Mouse (Mus musculus): ENCODE results near the gene Fam53b. TPM values are rescaled to one million over a fixed set of nuclear protein-coding genes. Genes with fewer than 3 reads are reported as not detected.
"Not testable (repeated sequence)": the region's sequence is repeated elsewhere in the genome, so short reads cannot be mapped to it uniquely, and the experiment has no call there.

The Fam53b gene
- total RNA-seq, 2 experiments from 2014 or later: 69.7 to 74.4 TPM

DNA sequence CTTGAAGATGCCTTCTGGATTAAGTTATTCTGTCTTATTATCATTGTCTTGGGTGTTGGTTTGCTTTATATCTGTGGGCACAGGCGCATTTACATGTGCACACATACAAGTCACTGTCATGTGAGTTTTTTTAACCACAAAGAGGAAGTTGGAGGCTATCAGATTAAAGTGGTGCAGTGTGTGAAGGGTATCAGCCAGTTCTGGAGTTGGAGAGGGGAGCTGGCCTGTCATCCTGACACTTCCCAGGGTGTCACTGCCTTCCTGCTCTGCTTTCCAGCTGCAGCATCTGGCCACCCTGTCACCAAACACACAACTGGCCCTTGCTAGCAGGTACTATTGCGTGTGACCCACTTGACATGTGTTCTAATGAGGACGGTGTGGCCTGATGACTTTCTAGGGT, 127.2 kb downstream of the Fam53b start:
- DNase-seq (ENCODE audit: low spot score in 2 of 2): no peak

DNA sequence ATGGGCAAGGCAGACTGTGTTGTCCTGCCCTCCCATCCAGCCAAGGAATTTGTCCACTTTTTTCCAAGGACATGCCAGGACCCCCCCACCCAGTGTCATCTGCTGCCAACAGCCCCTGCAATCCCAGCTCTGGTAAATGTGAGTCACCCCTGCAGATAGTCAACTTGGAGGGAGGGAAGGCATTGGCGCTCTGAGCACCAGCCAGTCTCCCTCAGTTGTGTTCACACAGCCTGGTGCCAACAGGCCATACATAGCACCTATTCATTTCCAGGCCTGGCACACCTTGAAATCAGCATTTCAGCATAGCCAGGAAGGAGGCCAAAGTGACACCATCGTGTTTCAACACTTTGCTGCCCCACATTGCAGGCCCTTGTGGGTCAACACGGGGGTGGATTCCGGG, 129.8 kb downstream of the Fam53b start:
- no peak for DNase-seq (ENCODE audit: low spot score in 2 of 2)

DNA sequence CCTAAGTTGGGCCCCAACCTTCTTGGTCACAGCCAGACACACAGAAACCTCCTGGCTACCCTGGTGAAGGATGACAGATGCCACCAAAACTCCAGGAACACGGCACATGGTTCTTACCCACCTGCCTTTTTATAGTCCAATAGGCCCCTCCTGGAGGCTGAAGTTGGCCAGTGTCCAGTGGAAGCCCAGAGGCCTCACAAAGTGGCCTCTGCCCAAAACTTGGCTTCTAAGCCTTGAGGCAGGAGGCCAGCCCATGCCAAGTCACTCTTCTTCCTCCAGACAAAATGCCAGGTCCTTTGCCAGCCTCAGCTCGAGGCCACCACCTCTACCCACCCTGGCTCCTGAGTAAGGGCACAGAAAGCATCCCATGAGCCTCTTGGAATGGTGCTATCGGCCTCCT, 130.8 kb downstream of the Fam53b start:
- DNase-seq (ENCODE audit: low spot score in 2 of 2): no peak

DNA sequence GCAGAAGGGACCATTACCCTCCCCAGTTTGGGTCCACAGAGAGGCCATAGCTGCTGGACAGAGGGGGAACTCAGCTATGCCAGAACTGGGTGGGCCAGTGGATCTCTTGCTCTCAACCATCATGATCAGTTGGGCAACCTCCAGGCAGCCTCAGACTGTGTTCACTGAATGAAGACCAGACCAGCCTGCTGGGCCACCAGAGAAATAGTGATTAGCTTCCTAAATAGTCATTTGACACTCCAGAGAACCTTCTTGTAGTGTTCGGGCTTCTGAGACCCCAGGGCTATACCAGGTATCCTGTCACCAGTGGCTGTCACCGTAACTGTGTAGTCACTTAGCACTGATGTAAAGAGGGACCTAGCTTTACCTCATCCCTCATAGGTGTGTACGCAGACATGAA, 131.3 kb downstream of the Fam53b start:
- no peak for DNase-seq (ENCODE audit: low spot score in 2 of 2)

DNA sequence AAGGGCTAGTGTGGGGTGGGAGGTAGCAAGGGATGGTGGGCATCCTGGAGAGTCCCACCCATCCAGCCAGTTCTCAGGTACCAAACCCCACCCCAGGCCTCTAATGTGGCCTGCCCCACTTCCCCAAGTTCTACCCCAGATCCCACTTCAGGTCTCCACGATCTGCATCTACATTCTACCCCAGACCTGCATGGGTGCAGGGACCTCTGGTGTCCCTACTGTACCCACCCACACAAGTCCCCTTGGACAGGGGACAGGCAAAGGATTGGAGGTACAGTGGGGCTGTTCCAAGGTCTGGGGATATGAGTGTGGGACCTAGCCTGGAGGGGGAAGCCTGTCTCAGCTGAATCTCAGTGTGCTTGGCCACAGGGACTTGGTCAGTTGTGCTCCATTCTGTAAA, 131.9 kb downstream of the Fam53b start:
- DNase-seq (ENCODE audit: low spot score in 2 of 2): no peak

DNA sequence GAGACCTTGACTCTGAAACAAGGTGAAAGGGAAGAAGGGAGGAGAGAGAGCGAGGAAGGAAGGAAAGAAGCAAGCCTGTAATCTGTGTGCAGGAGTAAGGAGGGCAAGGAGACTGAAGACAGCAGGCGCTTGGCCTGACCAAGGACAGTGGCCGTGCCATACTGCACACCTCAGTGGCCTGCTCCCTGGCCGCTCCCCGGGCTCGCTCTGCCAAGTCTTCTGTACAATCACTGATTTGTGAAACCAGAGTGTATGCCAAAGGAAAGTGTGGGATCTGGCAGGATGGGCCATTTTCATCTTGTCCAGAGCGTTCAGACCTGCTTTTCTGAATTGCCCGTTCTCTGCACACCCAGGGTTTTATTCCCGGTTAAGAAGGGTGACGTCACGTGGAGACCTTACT, 132.4 kb downstream of the Fam53b start:
- no peak for DNase-seq (ENCODE audit: low spot score in 2 of 2)

DNA sequence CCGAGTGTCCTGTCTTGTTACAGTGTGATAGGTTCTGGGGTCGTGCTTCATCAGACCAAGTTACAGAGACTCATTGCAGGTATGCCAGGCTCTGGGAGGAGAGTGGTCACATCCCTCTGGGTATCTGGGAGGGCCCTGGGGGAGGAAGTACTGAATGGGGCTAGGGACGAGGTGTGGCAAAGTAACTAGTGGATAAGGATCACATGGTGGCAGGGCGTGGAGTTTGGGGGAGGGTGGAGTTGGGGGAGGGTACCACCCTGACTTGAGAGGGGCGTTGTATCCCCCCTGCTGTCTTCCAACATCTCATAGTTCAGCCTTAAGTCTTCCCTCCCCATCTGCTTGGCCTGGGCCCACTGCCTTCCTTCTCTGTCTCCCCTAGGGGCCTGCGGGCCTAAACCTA, 134.1 kb downstream of the Fam53b start:
- no peak for DNase-seq (ENCODE audit: low spot score in 2 of 2)

DNA sequence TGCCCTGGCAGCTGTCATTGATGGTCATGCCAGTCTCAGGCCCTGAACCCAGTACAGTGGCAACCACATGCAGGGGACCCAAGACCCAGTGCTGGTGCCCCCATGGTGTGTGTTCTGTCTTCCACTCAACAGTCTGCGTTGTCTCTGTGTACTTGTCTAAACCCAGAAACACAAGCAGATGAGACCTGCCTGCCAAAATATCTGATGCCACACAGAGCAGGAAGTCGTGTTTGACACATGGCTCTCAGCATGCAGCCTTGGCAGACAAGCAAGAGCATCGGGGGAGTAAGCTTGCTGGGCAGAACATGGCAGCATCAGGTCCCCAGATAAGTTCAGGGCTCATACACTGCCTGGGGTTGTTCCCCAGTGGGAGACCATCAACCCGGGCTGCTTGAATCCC, 134.6 kb downstream of the Fam53b start:
- no peak for DNase-seq (ENCODE audit: low spot score in 2 of 2)

DNA sequence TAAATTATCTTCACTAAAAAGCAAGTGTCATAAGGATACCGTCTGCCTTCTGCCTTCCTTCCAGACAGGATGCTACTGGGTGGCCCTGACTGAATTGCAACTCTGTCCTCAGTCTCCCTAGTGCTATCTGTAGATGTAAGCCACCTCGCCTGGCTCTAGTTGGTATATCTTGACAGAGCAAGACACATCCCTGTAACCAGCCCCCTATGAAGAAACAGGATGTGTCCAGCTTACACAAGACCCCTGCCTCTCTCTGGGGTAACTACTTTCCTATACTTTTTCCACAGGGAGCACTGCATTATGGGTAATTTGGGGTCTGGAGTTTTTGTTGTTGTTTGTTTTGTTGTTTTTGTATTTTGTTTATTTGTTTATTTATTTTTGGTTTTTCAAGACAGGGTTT, 137.8 kb downstream of the Fam53b start:
- no peak for DNase-seq (ENCODE audit: low spot score in 2 of 2)

DNA sequence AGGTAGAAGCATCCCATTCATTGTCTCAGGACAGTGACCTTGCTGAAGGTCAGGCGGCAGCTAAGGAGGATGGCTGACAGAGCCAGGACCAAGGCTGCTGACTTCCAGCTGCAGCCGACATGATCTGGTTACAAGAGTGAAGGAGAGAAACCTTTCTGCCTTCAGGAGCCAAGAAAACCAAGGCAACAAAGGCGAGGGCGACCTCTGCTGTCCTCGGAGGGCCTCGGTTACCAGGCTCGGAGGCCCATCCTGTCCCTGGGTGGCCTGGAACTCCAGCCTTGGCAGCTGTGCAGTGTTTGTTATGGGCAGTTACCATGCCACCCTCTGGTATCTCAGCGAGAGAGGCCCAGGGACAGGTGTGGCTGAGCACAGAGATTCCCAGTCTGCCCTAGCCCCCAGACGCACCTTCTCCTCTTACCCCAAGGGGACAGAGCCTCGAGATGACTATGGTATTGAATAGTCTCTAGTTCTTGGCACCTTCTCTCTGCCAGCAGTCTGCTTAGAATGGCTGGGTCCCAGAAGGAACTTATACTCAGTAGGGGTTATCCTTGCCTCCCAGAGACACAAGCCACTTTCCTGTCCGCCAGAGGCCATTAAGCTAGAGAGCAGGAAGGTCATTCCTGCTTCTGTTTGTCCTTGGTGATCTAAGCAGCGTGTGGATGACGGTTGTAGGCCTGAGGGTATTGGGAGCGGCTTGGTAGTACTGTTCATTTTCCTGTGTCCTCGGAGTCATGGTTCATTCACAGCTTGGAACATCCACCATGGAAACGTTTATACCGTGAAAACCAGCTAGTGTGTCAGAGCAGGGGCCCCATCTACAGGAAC, 139.5 kb downstream of the Fam53b start:
- peak in 1 of 2 experiments; percentile 31 for DNase-seq (ENCODE audit: low spot score in 2 of 2)

DNA sequence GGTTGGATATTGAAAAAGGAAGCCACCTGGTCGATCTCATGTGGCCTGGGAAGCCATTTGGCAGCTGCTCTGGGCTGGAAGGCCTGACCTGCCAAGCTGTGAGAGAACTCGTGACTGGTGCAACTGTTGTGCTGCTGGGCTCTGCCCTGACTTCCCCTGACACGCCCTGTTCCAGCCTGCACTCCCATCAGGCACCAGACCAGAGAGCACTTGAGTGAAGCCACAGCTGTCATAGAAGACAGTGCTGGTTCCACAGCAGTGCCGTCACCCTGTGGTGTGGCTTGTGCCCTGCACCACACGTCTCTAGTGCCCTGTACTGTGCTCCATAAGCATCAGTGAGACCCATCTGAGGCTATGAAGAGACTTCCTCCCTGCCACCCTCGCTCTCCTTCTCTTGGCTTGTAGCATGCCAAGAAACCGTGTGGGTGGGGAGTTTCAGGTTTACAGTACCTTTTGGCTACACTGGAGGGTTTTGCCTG, 141.2 kb downstream of the Fam53b start:
- DNase-seq (ENCODE audit: low spot score in 2 of 2): no peak

DNA sequence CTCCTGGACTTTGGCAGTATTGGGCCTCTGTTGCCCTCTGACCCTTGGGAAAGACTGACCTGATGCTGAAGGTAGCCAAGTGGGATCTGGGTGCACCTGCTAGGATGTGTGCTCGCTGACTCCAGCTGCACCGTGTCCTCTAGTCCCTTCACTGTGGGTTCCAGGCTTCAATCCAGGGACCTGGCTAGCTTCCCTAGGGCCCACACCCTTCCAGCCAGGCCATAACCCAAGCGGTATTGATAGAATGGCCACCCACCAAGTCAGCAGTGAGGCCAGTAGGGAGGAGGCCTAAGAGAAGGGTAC, 142.9 kb downstream of the Fam53b start:
- DNase-seq (ENCODE audit: low spot score in 2 of 2): no peak

DNA sequence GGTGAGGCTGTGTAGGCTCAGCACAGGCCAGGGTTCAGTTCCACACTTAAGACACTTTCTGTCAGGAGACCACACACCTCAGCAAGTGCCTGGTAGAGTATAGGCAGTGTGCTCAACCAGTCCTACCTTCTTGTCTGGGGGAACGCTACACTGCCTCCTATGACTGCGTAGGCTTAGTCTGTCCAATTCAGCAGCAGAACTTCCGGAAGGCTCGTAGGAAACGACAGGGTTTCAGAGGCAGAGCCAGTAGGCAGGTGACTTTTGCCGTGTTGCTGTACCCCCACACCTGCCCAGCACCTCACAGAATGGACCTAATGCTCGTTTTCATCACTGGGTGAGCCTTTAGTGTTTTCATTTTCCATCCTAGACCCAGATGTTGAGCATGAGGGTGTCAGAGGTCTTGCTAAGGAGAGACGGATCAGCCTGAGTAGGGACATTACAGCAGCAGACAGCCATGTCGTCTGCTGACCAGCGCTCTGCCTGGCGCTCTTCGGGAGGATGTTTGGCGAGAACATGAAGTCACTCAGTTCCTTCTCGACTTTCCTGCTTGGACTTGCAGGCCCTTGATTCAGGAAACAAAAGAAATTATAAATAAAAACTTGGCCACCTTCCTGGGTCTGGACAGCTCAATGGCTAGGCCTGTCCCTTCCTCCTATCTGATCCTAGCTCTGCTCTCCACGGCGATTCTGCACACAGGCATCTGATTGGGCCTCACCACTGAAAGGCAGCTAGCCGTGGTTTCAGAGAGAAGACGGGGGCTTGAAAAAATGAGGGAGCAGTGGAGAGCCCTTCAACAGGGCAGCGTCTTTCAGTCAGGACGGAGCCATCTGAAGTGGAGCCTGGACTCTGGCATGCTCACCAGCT, 143.5 kb downstream of the Fam53b start:
- DNase-seq (ENCODE audit: low spot score in 2 of 2): no peak

DNA sequence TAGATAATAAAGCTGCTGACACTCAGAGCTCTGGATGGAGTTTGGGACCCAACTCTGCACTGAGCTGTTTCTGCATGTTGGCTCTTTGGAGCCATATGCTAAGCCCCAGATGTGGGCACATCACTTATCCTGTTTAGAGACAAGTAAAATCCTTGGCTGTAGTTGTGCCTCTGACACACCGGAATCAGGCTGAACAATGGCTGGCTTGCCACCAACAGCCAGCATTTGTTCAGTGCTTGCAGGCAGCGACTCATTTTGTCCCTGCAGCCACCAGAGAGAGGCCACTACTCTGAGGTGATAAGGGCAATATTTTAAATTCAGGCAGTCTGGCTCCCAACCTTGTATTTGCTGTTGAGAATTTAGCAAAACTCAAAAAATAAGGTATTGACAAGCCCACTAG, 145.1 kb downstream of the Fam53b start:
- DNase-seq (ENCODE audit: low spot score in 2 of 2): no peak

DNA sequence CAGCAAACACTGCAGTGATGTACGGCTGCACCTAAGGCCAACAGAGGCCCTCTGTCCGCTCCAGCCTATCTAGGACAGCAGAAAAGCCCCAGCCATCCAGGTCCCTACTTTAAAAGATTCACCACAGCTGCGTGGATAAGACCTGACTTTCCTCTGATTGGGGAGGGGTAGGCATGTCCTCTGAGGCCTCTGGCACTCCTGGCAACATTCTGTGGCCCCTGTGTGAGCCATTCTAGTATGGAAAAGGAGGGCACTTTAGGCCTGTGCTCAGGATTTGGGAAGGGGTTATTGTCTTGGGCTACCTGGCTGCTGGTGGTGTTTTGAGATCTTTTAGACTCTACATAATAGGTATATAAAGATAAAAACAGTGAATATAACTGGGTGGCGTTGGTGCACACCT, 147.2 kb downstream of the Fam53b start:
- DNase-seq (ENCODE audit: low spot score in 2 of 2): no peak

DNA sequence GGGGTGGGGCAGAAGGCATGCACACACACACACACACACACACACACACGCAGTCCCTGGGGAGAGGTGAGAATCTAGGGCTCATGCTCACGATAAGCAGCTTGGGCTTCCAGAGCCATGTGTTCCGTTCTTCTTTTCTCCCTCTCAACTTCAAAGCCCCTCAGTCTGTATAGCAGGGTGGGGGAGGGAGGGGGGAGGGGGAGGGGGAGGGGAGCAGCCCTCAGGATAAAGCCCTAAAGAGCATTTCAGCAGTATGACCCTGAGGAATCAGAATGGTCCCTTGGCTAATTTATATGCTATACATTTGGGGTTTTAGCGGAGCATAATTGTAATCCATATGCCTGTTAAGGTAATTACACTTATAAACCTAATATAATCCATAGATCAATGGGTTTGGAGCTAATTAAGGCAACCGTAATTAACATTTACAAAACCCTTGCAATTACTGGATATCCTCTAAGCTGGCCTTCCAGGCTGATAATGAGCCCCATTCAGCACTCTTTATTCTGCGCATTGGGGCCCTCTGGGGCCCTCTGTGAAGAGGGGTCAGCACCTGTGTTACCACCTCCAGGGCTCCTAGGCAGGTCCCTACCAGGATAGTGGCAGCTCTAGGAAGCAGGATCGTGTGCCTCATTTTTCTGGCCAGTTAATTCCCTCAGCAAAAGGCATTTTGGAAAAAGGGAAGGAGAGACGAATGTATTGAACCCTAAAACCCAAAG, 147.9 kb downstream of the Fam53b start:
- DNase-seq (ENCODE audit: low spot score in 2 of 2): no peak

DNA sequence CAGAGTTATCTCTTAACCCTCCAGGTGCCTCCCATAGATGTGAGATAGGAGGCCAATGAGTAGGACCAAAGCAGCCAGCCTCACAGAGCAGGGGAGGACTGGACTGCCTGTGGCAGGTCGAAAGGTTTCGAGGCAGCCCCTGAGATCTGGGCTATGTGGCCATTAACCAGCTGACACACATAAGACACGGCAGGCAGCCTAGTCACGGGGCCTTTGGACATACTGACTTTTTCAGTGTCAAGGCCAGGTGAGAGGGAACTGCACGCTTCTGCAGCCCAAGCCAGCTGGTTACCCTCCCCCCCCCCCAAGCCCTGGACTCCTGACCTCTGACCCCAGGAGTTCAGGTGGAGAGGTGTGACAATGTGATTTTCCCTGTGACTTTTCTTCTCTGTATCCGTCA, 148.9 kb downstream of the Fam53b start:
- no peak for DNase-seq (ENCODE audit: low spot score in 2 of 2)

DNA sequence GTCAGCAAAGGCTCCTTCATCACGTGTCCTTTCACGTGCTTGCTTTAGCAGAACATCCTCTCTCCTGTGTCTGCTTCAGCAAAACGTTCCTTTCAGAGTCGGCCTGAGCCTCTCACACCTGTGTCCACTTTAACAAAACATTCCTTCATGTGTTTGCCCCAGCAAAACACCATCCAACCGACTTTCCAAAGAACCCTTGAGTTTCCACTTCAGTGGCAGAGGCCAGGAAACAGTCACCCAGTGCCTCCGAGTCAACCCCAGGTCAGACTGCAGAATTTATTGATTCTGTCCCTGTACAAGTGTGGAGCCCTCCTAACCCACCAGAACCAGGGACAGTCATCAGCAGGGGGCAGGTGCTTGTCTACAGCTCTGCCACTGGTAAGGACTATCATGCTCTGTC, 150.9 kb downstream of the Fam53b start:
- DNase-seq (ENCODE audit: low spot score in 2 of 2): not testable (repeated sequence)
